Mouse (Mus musculus) heart, postnatal 36 days (tissue): ENCODE data around the gene Slc43a1. TPM values are rescaled to one million over a fixed set of nuclear protein-coding genes. Genes with fewer than 3 reads are reported as not detected.
A peak's percentile ranks its signal among the peaks of the same experiment; 100 is the strongest.
"Not testable (repeated sequence)": the region's sequence is repeated elsewhere in the genome, so short reads cannot be mapped to it uniquely, and the experiment has no call there.

Experiments used
- DNase-seq, 2 experiments: peaks; one replicate each; pipeline ENCODE4 v3.0.0; 2021 to 2022
- intact Hi-C: fragments of 180-260 bp; cut with DNase I; formaldehyde crosslinking; loops from one replicate; pipeline ENCODE4 v1.15.1; 2025
- total RNA-seq, 2 experiments: library from RNA; stranded (reverse); gene quantifications; 2 replicates each; pipeline ENCODE4 v1.2.3; 2021

Gene Slc43a1
- 1 to 10 TPM; 2.1 to 2.5 TPM for total RNA-seq

DNA sequence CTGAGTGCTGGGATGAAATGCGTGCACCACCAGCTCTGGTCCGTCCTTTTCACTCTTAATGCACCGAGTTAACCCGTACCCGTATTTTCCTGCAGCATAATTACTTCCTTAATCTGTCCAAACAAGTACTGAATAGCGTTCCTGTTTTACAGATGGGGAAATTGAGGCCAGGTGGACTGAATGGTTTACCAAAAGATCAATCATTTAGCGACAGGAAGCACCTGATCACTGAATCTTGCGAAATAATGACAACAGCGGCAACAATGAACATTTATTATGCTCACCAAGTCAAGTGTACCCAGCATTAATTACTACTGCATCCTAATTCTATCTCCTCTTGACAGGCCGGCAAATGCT is at the start of gene Slc43a1:
Slc43a1 (plus strand) TSS at position 258 of the 357 bp plus-strand sequence.
- intact Hi-C loops = no loop called here
- DNase-seq = no peak

GRCm38 (mm10) chr2:84790418-84790817 is 48.2 kb upstream of the Slc43a1 start:
- DNase-seq = no peak
- intact Hi-C loops = no loop called here

DNA sequence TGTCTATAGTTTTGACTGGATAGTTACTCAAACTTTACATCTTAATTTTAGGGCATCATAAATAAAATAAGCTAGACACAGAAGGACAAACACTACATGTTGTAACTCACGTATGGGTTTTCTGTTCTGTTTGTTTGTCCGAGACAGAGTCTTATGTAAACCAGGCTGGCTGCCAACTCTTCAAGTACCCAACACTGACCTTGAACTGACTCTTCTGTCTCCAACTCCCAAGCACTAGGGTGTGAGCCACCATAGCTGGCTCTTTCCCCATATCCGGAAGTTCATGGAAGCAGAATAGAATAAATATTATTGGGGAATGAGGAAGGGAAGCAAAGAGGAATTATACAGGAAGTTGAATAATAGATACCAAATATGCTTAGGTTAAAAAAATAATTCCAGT is 46.1 kb upstream of the Slc43a1 start:
- peak in 1 of 2 experiments; percentile 36 for DNase-seq
- intact Hi-C loops = no loop called here

DNA sequence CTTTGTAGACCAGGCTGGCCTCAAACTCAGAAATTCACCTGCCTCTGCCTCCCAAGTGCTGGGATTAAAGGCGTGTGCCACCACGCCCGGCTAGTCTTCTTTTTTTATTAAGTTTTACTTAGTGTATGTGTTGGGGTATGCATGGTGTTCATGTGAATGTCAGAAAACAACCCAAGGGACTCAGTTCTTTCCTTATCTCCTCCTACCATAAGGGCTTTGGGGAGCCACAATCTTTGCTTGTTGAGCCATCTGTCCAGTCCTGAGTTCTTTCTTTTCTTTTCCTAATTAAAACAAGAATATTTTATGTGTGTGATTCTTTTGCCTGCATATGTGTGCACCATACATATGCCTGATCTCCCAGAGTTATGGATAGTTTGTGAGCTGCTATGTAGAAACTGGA is 45.5 kb upstream of the Slc43a1 start:
- intact Hi-C loops = no loop called here
- DNase-seq = no peak

DNA sequence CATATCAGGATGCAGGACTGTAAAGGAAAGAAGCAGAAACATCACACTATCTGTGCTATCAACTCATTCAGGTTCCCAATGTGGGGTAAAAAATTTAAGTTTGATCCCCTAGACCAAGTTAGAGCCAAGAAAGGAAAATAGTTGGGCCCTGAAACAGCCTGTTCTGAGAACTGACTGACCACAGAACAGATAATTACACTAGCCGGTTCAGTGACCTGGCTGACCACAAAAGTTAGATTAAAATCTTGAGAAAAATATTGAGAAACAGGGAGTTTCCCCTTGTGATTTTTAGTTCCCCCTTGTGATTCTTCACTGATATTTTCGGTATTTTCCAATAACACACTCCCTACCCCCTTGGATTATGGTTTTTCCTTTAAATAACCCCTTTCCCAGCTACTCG is 44.8 kb upstream of the Slc43a1 start:
- no peak for DNase-seq
- intact Hi-C loops = no loop called here

DNA sequence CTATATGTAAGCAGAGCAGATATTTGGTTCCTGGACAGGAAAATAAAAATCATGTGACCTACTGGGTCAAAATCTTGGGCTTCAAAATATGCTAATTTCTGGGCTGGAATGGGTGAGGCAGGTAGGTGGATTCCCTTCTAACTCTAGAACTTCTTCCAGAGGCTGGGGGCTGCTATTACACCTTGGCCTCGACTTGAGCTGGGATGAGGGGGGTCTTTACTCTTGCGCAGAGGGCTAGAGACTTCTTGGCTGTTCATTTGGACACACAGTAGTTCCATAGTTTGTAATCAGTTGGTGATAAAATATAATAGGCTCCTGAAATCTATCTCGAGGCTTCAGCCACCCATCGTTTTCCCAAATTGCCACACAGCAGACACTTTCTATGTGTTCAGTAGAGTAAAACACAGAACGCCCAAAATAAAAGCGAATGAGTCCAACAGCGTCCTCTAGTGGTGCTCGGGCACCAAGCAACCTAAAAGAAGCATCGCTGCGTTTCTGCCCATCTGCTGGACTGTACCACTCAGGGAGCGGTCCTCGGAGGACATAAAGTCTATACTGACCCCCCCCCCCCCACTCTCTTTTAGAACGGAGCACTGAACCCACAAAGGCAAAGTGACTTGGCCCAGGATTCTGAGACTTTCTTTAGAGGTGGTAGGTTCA is 40.7 kb upstream of the Slc43a1 start:
- peak; percentile 80 to 81 for DNase-seq
- intact Hi-C loops = loop anchor here (2.0 to 5.0 kb wide), 4 partner anchors 36 to 341 kb away; partner anchors contain the start of genes Gm19426, Gm28635, Med19 and Tmx2

DNA sequence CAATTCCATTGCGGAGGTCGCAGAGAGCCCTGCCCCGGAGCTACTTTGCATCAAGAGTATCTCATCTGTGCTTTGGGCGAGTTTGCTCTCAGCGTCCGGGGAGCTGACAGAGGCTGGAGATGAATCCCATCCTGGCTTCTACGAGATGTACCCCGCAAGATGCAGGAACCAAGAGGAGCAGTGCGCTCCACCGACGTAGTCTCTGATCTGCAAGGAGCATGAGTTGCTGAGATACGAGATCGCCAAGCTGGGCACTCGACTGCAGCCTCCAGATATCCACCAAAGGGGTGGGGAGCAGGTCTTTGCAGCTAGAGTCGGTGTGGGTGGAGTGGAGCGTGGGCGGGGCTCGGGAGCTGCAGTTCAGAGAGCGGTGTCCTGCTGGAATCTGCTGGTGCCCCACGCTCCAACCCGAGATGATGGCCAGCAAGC is 40.1 kb upstream of the Slc43a1 start, which contains the start of gene Ube2l6:
Ube2l6 (plus strand) TSS at position 336 of the 429 bp plus-strand sequence.
- intact Hi-C loops = loop anchor here (2.0 to 5.0 kb wide), 4 partner anchors 36 to 341 kb away; partner anchors contain the start of genes Gm19426, Gm28635, Med19 and Tmx2
- peak; percentile 71 to 76 for DNase-seq

DNA sequence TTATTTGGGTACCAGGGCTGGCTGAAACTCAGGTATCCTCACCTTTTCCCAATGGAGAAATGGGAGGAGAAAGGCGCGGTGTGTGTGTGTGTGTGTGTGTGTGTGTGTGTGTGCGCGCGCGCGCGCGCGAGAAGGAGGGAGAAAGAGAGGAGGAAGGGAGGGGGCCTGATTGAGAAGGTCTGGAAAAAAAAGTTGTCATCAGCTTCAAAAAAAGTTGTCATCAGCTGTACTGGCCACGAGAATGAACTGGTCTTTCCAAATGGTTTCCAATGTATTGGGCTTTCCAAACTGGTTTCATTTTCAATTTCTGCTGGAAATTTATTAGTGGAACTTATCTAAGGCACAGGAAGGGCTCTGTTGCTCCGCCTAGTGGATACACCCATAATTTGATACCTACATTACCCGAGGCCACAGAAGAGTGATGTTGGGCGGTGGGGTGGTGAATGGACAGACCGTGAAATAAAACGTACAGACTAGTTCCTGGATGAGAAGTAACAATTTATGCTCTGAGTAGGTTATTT is 39.5 kb upstream of the Slc43a1 start:
- intact Hi-C loops = loop anchor here (2.0 to 5.0 kb wide), 4 partner anchors 37 to 342 kb away; partner anchors contain the start of genes Gm19426, Gm28635, Med19 and Tmx2
- DNase-seq = peak; percentile 65 to 77

- DNase-seq = no peak
- intact Hi-C loops = no loop called here
These were observed 38.3 kb upstream of the Slc43a1 start for GRCm38 (mm10) chr2:84800304-84800703.

- DNase-seq, intact Hi-C loops: not testable (repeated sequence)
These were observed 37.4 kb upstream of the Slc43a1 start for GRCm38 (mm10) chr2:84801223-84801622.

DNA sequence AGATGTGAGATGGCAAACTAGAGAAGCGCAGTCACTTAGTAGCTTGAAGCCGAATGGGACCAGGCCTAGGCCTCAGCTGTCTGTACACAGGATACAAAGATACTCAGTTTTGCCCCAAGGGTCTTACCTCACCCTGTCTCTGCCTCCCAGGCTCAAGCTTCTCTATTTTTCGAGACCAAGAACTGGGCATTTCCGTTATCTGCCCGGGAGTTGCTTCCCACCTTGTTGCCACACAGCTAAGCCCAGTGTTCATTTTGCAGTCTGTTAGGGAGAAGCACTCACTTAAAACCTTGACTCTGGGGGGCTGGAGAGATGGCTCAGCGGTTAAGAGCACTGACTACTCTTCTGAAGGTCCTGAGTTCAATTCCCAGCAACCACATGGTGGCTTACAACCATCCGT is 34.7 kb upstream of the Slc43a1 start:
- intact Hi-C loops = no loop called here
- no peak for DNase-seq

DNA sequence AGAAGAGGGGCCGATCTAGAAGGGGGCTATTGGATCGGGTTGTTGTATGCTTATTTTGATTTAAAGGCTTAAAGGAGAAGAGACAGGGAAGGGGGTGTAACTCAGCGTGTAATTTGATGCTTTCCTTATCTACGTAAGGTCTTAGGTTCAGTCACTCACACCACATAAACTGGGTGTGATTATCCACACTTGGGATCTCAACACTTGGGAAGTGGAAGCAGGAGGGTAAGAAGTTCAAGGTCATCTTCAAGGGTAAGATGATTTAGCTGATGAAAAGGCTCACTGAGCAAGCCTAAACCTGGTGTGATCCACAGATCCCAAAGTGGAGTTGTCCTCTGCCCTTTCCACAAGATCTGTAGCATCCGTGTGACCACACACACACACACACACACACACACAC is 32.1 kb upstream of the Slc43a1 start:
- intact Hi-C loops = no loop called here
- DNase-seq = no peak

DNA sequence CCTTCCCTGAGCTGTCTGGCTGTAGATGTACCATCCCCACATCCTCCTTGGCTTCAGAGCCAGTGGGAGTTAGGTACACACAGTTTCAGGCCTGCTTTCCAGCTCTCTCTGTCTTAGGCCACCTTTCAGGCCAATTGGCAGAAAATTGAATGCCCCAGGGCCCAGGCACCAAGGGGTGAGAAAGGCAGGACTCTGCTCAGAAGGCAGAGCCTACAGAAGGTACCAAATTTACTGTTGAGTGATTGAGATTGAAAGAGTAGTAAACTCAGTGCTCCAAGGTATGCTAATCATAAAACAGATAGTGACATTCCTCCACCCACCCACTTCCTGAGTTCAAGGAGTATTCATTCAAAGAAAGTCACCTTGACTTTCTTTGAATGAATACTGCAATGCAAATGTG is 29.3 kb upstream of the Slc43a1 start:
- intact Hi-C loops = no loop called here
- no peak for DNase-seq

GRCm38 (mm10) chr2:84810526-84810885 is 28.1 kb upstream of the Slc43a1 start:
- intact Hi-C loops = no loop called here
- no peak for DNase-seq

- intact Hi-C loops = no loop called here
- peak; percentile 85 to 88 for DNase-seq
These were observed 27.6 kb upstream of the Slc43a1 start for GRCm38 (mm10) chr2:84810886-84811577.

DNA sequence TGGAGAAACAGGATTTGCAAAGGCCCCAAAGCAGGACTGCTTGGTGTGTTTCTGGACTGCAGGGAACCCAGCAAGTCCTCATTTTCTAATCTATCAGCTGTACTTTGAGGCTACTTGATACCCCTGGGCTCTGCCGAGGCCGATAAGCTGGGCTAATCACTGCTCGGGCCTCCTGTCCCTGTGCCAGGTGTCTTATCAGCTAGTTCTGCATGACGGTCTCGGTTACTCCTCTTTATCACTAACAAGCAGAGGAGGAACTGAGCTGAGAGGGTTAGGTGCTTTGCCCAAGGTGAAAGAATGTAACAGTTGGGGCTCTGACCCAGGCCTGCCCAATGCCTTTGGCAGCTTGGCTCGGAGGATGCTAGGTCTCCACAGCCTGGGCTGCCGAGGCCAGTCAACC is 26.8 kb upstream of the Slc43a1 start:
- intact Hi-C loops = no loop called here
- peak; percentile 19 to 25 for DNase-seq

- intact Hi-C loops = no loop called here
- DNase-seq = no peak
These were observed 26.0 kb upstream of the Slc43a1 start for GRCm38 (mm10) chr2:84812676-84813075.

GRCm38 (mm10) chr2:84819861-84820260 is 18.8 kb upstream of the Slc43a1 start:
- no peak for DNase-seq
- intact Hi-C loops = no loop called here

DNA sequence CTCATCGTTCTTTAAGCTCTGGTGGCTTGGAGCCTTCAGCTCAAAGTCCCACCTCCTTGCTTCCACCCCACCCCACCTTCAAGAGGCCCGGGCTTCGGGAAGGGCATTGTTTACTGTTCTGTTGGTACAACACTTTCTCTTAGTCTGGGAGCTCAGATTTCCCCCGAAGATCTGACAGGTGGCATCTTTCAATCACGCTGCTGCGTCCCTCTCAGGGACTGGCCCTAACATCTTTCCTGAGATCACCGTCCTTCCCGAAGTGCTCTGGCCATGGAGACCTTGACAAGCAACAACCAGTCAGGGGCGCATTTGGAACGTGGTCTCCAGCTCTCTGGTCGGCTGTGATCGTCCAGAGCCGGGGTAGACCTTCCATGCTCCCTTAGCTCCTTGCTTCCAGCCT is 16.1 kb upstream of the Slc43a1 start, which contains the start of gene Smtnl1:
Smtnl1 (minus strand) TSS at position 101 of the 400 bp plus-strand sequence.
- intact Hi-C loops = no loop called here
- no peak for DNase-seq

- intact Hi-C loops = no loop called here
- DNase-seq = no peak
These were observed 15.4 kb upstream of the Slc43a1 start for GRCm38 (mm10) chr2:84823237-84823636.

DNA sequence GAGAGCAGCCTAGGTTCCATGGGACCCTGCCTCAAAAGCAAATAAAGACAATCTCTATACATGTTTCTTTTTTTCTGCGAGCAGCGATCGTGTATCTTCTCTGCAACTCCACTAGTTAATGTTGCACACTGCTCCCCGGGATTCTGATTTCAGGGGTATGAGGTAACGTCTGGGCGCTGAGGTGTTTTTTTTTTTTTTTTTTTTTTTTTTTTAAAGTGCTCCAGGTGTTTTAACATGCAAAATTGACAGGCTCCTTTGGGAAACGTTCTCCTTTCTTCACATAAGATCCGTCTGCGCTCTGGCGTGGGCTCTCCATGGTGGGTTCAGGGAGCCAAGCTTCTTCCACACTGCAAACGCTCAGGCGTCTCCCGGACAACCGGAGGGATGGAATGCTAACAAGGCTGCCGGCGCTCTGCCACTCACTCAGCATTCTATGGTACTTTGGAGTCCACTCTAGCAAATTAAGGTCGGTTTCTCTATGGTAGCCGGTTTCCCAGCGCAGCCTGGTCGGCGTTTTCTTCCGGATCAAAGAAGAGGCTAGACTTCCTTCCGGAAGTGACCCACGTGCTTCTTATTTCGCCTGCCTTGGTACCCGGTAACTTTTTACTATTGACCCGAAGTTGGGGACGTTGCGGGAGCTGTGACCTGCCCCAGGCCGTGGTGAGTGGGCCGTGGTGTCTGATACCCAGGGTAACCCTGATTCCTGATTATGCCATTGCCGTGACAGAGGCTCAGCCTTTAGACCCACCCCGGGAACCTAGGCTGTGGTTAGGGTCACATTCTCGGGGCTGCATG is 12.0 kb upstream of the Slc43a1 start, which contains the start of gene Timm10:
Timm10 (plus strand) TSS at position 510 of the 795 bp plus-strand sequence.
- intact Hi-C loops = loop anchor here (5.0 kb wide), 1 partner anchor 136 kb away; no protein-coding TSS in a partner anchor
- peak; percentile 75 to 82 for DNase-seq
